Mouse (Mus musculus) left cerebral cortex, postnatal 25 days (tissue): ENCODE results near the gene Slco2b1. TPM values are rescaled to one million over a fixed set of nuclear protein-coding genes. Genes with fewer than 3 reads are reported as not detected.

ENCODE experiments used
- total RNA-seq, 2 experiments: library from RNA; stranded (reverse); gene quantifications; 2 replicates each; pipeline ENCODE4 v1.2.3; 2021

Slco2b1 gene
- total RNA-seq, 2 experiments from 2014 or later, result 13.8 to 14.7 TPM

Other genes with a start within 250 kb of the Slco2b1 start
- gene Klhl35, start 245.3 kb downstream of the Slco2b1 start, total RNA-seq, result 1 to 10 TPM; 2.8 to 3.3 TPM
- gene Rps3, start 227.6 kb downstream of the Slco2b1 start, total RNA-seq, result 100 to 1,000 TPM; 230 to 233 TPM
- gene Arrb1, start 175.9 kb downstream of the Slco2b1 start, total RNA-seq, result 100 to 1,000 TPM; 180 to 181 TPM
- gene Tpbgl, start 84.2 kb downstream of the Slco2b1 start, total RNA-seq, result 1 to 10 TPM; 3.7 to 5.2 TPM
- not detected for gene Olfr520, start 18.9 kb upstream of the Slco2b1 start, total RNA-seq
- gene Olfr521, start 52.2 kb upstream of the Slco2b1 start, total RNA-seq, result not detected
- 1 to 10 TPM; 2.8 to 2.9 TPM for gene Neu3, start 117.1 kb upstream of the Slco2b1 start, total RNA-seq
- 1 to 10 TPM in 1 of 2 experiments, under 1 TPM in 1; 0.78 to 1.2 TPM for gene Xrra1, start 147.8 kb upstream of the Slco2b1 start, total RNA-seq
- gene Spcs2, start 152.1 kb upstream of the Slco2b1 start, total RNA-seq, result 100 to 1,000 TPM in 1 of 2 experiments, 10 to 100 TPM in 1; 93.5 to 102 TPM